Mouse (Mus musculus) heart, postnatal 0 days (tissue): ENCODE results near the gene Bbof1.

Experiments
- CTCF ChIP-seq: IDR thresholded peaks from 2 replicates; pipeline ENCODE4 v1.5.1; 2016; ENCODE audit warnings: antibody characterized with exemption, control low read depth, low read depth
- EP300 ChIP-seq: IDR thresholded peaks from 2 replicates; pipeline ENCODE4 v1.6.1; 2016; ENCODE audit warnings: antibody characterized with exemption, low read depth

DNA sequence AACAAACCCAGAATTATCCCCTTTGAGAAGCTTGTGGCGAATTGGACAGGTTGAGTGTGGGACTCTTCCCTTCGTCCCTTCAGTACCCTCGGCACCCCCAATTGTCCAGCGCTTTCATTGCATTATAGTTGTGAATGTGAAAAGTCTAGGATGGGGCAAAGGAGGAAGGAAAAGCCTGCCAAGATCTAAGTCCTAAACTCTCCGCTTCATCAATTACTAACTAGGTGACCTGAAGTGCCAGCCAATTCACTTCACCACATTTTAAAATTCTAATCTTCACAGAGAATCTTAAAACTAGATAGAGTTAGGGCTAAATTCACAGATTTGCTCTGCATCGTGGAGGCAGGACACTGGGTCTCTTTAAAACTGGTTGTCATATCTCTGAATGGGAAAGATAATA is 39.3 kb downstream of the Bbof1 start:
- TF ChIP-seq CTCF (no peak), EP300 (no peak)
